Mouse (Mus musculus) embryo, embryonic 9.5 days (tissue): Measurements from ENCODE around the gene Cox17.

Experiments
- DNase-seq: peaks from one replicate; pipeline ENCODE4 v3.0.0-alpha.2; 2017; ENCODE audit errors: extremely low spot score

The Cox17 gene

GRCm38 (mm10) chr16:38348217-38348761 is 1.5 kb downstream of the Cox17 start:
- DNase-seq, result no peak

- DNase-seq, result no peak
Observed at GRCm38 (mm10) chr16:38349881-38350280, 3.1 kb downstream of the Cox17 start.

- DNase-seq, result no peak
Observed at GRCm38 (mm10) chr16:38350361-38350855, 3.6 kb downstream of the Cox17 start.

- no peak for DNase-seq
Observed at GRCm38 (mm10) chr16:38350939-38351338, 4.1 kb downstream of the Cox17 start.

- no peak for DNase-seq
Observed at GRCm38 (mm10) chr16:38352031-38352430, 5.2 kb downstream of the Cox17 start.

GRCm38 (mm10) chr16:38352851-38353250 is 6.1 kb downstream of the Cox17 start:
- no peak for DNase-seq

- no peak for DNase-seq
Observed at GRCm38 (mm10) chr16:38353642-38354041, 6.9 kb downstream of the Cox17 start.

GRCm38 (mm10) chr16:38354185-38354913 is 7.6 kb downstream of the Cox17 start:
- DNase-seq, result no peak

- no peak for DNase-seq
Observed at GRCm38 (mm10) chr16:38358256-38358812, 11.5 kb downstream of the Cox17 start.

GRCm38 (mm10) chr16:38359241-38359640 is 12.4 kb downstream of the Cox17 start:
- DNase-seq, result no peak

GRCm38 (mm10) chr16:38359857-38360256 is 13.1 kb downstream of the Cox17 start:
- DNase-seq, result no peak

- no peak for DNase-seq
Observed at GRCm38 (mm10) chr16:38360317-38360716, 13.5 kb downstream of the Cox17 start.

GRCm38 (mm10) chr16:38361933-38362332 is 15.1 kb downstream of the Cox17 start, which contains the start of gene Popdc2:
Gene Popdc2 (plus strand): TSS chr16:38362209.
- peak; percentile 32 for DNase-seq

- DNase-seq, result no peak
Observed at GRCm38 (mm10) chr16:38362493-38363255, 15.9 kb downstream of the Cox17 start.

GRCm38 (mm10) chr16:38363256-38363595 is 16.4 kb downstream of the Cox17 start:
- no peak for DNase-seq

GRCm38 (mm10) chr16:38363657-38364056 is 16.9 kb downstream of the Cox17 start:
- DNase-seq, result no peak

GRCm38 (mm10) chr16:38365390-38365789 is 18.6 kb downstream of the Cox17 start:
- no peak for DNase-seq

GRCm38 (mm10) chr16:38366231-38366630 is 19.4 kb downstream of the Cox17 start:
- DNase-seq, result no peak

GRCm38 (mm10) chr16:38368336-38368735 is 21.5 kb downstream of the Cox17 start:
- DNase-seq, result no peak

- DNase-seq, result no peak
Observed at GRCm38 (mm10) chr16:38369000-38369399, 22.2 kb downstream of the Cox17 start.

GRCm38 (mm10) chr16:38369431-38369830 is 22.6 kb downstream of the Cox17 start:
- DNase-seq, result no peak

GRCm38 (mm10) chr16:38369992-38370484 is 23.2 kb downstream of the Cox17 start:
- no peak for DNase-seq
